Mouse (Mus musculus): Measurements from ENCODE around the gene Smc1b. TPM values are rescaled to one million over a fixed set of nuclear protein-coding genes. Genes with fewer than 3 reads are reported as not detected.

Gene Smc1b
- 0.21 and 0.22 TPM in 2 replicates for polyA plus RNA-seq (2012; rRNA removed)

GRCm38 (mm10) chr15:85131275-85132192 lies at the start of gene Smc1b, which contains the start of gene Ribc2:
TSS of gene Smc1b (minus strand) at chr15:85131964.
TSS of gene Ribc2 (plus strand) at chr15:85132078.
- DNase-seq (ENCODE audit: low spot score) = no peak

GRCm38 (mm10) chr15:85180368-85180767 lies 48.6 kb upstream of the Smc1b start:
- no peak for DNase-seq (ENCODE audit: low spot score)

GRCm38 (mm10) chr15:85179528-85180180 lies 47.9 kb upstream of the Smc1b start:
- DNase-seq (ENCODE audit: low spot score) = no peak

- DNase-seq (ENCODE audit: low spot score) = no peak
Measured at GRCm38 (mm10) chr15:85178172-85178571, 46.4 kb upstream of the Smc1b start.

GRCm38 (mm10) chr15:85177576-85177975 lies 45.8 kb upstream of the Smc1b start:
- DNase-seq (ENCODE audit: low spot score) = no peak

GRCm38 (mm10) chr15:85174060-85174459 lies 42.3 kb upstream of the Smc1b start:
- DNase-seq (ENCODE audit: low spot score) = no peak

- DNase-seq (ENCODE audit: low spot score) = no peak
Measured at GRCm38 (mm10) chr15:85173425-85173824, 41.7 kb upstream of the Smc1b start.

- no peak for DNase-seq (ENCODE audit: low spot score)
Measured at GRCm38 (mm10) chr15:85172054-85172453, 40.3 kb upstream of the Smc1b start.

- DNase-seq (ENCODE audit: low spot score) = no peak
Measured at GRCm38 (mm10) chr15:85167086-85167679, 35.4 kb upstream of the Smc1b start.

- DNase-seq (ENCODE audit: low spot score) = no peak
Measured at GRCm38 (mm10) chr15:85166433-85166933, 34.7 kb upstream of the Smc1b start.

- DNase-seq (ENCODE audit: low spot score) = no peak
Measured at GRCm38 (mm10) chr15:85162693-85163663, 31.2 kb upstream of the Smc1b start.

GRCm38 (mm10) chr15:85161416-85161815 lies 29.7 kb upstream of the Smc1b start:
- no peak for DNase-seq (ENCODE audit: low spot score)

- no peak for DNase-seq (ENCODE audit: low spot score)
Measured at GRCm38 (mm10) chr15:85156198-85156597, 24.4 kb upstream of the Smc1b start.

GRCm38 (mm10) chr15:85154091-85154490 lies 22.3 kb upstream of the Smc1b start:
- DNase-seq (ENCODE audit: low spot score) = no peak

- DNase-seq (ENCODE audit: low spot score) = no peak
Measured at GRCm38 (mm10) chr15:85152577-85152976, 20.8 kb upstream of the Smc1b start.

- peak; percentile 58 for DNase-seq (ENCODE audit: low spot score)
Measured at GRCm38 (mm10) chr15:85151433-85151918, 19.7 kb upstream of the Smc1b start.

GRCm38 (mm10) chr15:85144249-85144648 lies 12.5 kb upstream of the Smc1b start:
- no peak for DNase-seq (ENCODE audit: low spot score)

GRCm38 (mm10) chr15:85143747-85144146 lies 12.0 kb upstream of the Smc1b start:
- no peak for DNase-seq (ENCODE audit: low spot score)

- no peak for DNase-seq (ENCODE audit: low spot score)
Measured at GRCm38 (mm10) chr15:85143161-85143560, 11.4 kb upstream of the Smc1b start.

GRCm38 (mm10) chr15:85142441-85142840 lies 10.7 kb upstream of the Smc1b start:
- DNase-seq (ENCODE audit: low spot score) = no peak

GRCm38 (mm10) chr15:85141290-85141689 lies 9.5 kb upstream of the Smc1b start:
- no peak for DNase-seq (ENCODE audit: low spot score)
